Mouse (Mus musculus): ENCODE measurements around the gene Srxn1.

DNA sequence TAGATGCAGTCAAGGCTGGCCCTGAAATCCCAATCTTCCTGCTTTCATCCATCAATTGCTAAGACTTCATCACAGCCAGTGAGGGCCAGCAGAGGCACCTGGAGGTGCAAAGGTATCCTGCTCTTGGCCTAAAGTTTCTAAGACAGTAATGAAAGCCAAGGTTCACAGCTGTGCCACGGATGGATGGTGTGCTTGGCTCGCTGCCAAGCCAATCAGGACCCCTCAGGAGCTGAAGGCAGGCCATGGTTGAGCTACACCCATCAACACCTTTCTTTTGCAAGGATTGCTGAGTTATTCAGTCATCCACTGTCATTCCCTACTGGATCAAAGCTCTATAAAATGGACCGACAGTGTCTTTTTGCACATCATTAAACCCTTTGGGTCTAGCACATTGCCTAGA is 5.8 kb upstream of the Srxn1 start:
- TF ChIP-seq POLR2A (IDR thresholded peaks at IDR 0.05; ENCODE audit: borderline replicate concordance, extremely low read depth, insufficient read depth, insufficient read length, poor library complexity, severe bottlenecking) (no peak), CTCF (IDR thresholded peaks at IDR 0.05; ENCODE audit: borderline replicate concordance, extremely low read depth, insufficient read depth, insufficient read length) (no peak)

Measured in brain, embryonic 14.5 days (tissue).